Mouse (Mus musculus) testis, adult 2 months (tissue): ENCODE data around the gene Tlcd2.

Experiments
- CTCF ChIP-seq: fragments of 200-500 bp; IDR thresholded peaks from 2 replicates; pipeline ENCODE4 v1.5.1; 2012; ENCODE audit warnings: low read depth, mild to moderate bottlenecking, inconsistent platforms, low read length, moderate library complexity; ENCODE audit not compliant: control insufficient read depth, insufficient read depth, insufficient replicate concordance
- POLR2A ChIP-seq: fragments of 200-500 bp; IDR thresholded peaks from 2 replicates; pipeline ENCODE4 v1.6.1; 2012; ENCODE audit warnings: low read depth, mild to moderate bottlenecking, inconsistent platforms, low read length, moderate library complexity; ENCODE audit not compliant: control insufficient read depth

DNA sequence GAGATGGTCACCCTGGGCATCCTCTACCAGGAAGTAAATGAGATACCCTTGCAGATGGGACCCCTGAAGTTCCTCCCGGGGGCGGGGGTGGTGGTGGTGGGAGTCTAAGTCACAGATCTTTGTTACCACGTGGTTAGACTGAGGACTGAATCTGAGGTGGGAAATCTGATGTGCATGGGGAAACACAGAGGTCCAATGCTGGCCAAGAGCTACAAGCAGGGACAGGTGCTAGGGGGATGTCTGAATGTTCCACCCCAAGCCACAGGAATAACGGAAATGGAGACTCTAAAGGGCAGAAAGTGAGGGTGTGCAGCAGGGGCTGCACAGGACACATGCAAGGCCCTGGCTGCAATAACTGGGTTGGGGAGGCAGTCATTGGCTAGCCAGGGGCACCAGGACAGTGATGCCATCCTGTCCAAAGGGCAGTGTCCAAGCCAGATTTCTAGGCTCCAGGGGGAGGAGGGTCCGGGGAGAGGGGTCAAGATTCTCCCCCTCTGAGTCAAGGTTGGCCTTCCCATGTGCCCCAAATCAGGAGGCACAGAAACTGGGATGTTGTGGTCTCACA is 40.6 kb upstream of the Tlcd2 start:
- TF ChIP-seq CTCF: no peak
- no peak for TF ChIP-seq POLR2A
